Mouse (Mus musculus) brain, embryonic 14.5 days (tissue): ENCODE results near the gene Gli2.

Experiments used
- CTCF ChIP-seq: fragments of 200-500 bp; IDR thresholded peaks from 2 replicates; pipeline ENCODE4 v1.5.1; 2012; ENCODE audit warnings: inconsistent platforms, mild to moderate bottlenecking, moderate library complexity, borderline replicate concordance; ENCODE audit not compliant: insufficient read depth, insufficient read length; ENCODE audit errors: extremely low read depth
- POLR2A ChIP-seq: fragments of 200-500 bp; IDR thresholded peaks from 2 replicates; pipeline ENCODE4 v1.6.1; 2012; ENCODE audit warnings: mild to moderate bottlenecking, inconsistent platforms, borderline replicate concordance; ENCODE audit not compliant: poor library complexity, insufficient read depth, insufficient read length, severe bottlenecking; ENCODE audit errors: extremely low read depth

GRCm38 (mm10) chr1:118917520-118918220, 135.7 kb downstream of the Gli2 start:
- TF ChIP-seq CTCF (no peak), POLR2A (no peak)
